Mouse (Mus musculus) ovary, postnatal 14 days (tissue): ENCODE results near the gene Gm10378.
"Not testable (repeated sequence)": the region's sequence is repeated elsewhere in the genome, so short reads cannot be mapped to it uniquely, and the experiment has no call there.

ENCODE experiments used
- DNase-seq: peaks from one replicate; pipeline ENCODE4 v3.0.0; 2022; ENCODE audit warnings: low spot score

Gene Gm10378

DNA sequence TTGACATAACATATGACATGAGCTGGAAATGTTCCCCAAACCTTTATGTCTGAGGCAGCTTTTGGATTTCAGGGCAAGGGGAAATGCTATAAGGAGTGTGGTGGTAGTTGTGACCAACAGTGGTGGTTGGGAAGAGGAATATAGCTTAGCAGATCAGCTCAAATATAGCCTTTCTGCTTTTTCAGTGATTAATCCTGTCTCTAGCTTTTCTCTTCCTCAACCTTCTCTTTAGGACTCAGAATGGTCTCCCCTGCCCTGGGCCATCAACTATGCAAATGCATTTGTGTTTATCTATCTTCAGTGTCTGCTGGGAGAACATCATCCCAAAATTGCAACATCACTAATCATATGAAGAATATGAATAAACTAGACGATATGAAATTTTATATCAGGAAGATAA lies at the start of gene Gm10378:
Gm10378 (plus strand) TSS at position 301 of the 400 bp plus-strand sequence.
- not testable (repeated sequence) for DNase-seq

DNA sequence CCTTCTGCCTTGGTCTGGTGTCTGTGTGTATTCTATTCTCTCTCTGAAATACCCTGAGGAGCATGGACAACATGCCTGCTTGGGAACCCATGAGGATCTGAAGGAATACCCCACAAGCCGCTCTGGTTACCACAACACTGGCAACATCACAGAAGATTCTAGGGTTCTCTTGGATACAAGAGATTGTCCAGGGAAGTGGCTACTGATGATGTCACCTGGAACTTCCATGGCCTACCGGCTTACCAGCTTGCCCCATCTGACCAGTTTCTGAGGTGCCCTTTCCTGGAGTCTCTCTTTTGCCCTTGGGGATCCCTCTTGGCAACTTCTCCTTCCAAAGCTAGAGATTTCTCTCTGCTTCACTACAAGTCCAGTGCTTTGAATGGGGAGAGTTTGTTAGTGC lies 13.9 kb upstream of the Gm10378 start, which contains the start of gene Gm3633:
Gm3633 (minus strand) TSS at position 101 of the 400 bp plus-strand sequence.
- DNase-seq: not testable (repeated sequence)
